ENCODE assay signal across 8 mouse cellular contexts in the genomic region with DNA sequence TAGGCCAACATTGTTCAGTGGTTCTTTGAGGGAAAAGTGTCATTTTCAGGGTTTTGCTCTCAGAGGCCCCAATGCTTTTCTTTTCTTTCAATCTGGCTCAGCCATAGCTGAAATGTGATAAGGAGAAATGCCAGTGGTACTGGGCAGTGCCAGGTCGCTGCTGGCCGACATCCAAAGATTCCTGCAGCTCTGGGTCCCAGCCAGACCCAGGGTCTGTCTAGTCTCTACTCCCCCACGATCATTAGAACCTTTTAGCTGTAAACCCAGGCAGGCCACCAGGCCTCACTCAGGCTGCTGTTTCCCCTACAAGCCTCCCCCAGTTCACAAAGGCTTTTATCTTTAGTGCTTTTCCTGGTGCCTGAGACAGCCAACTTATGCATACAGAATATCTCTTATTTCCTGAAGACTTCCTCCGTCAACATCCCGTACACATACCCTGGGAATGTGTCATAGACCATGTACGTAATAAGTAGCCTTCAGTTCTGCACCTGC. TPM values are rescaled to one million over a fixed set of nuclear protein-coding genes. Genes with fewer than 3 reads are reported as not detected.
DNase-seq lines count a peak whose midpoint lies in the region; ATAC-seq and TF ChIP-seq lines count a peak whose summit lies in the region.

No protein-coding gene starts in this region.

- DNase-seq in layer of hippocampus, adult 2 months (ENCODE audit: low spot score in 2 of 2), result no peak
- DNase-seq in layer of hippocampus, adult 8-10 months (ENCODE audit: low spot score in 2 of 2), result no peak
- peak; percentile 81 for DNase-seq in adrenal gland, postnatal 14 days
- DNase-seq in midbrain, postnatal 0 days (ENCODE audit: low spot score), result peak; percentile 65
- DNase-seq in thymus, postnatal 25 days, result no peak

- H3K4me2 ChIP-seq in forebrain, embryonic 13.5 days, result no peak overlapping the region
- no peak overlapping the region for H3K4me2 ChIP-seq in intestine, embryonic 15.5 days (replicated peaks)
- H3K4me2 ChIP-seq in midbrain, postnatal 0 days (ENCODE audit: low read depth, low read length, poor library complexity, severe bottlenecking), result no peak overlapping the region

- H3K9ac ChIP-seq in forebrain, embryonic 13.5 days, result no peak overlapping the region
- H3K9ac ChIP-seq in intestine, embryonic 15.5 days, result no peak overlapping the region
- no peak overlapping the region for H3K9ac ChIP-seq in midbrain, postnatal 0 days (replicated peaks; ENCODE audit: low read length, poor library complexity, severe bottlenecking)

- H3K4me1 ChIP-seq in forebrain, embryonic 13.5 days, result peaks cover 60% of the 10 kb centered on the region
- peaks cover 37% of the 10 kb centered on the region for H3K4me1 ChIP-seq in intestine, embryonic 15.5 days (replicated peaks)
- peaks cover 6% of the 10 kb centered on the region; the same call in 1 of the 2 replicates for H3K4me1 ChIP-seq in midbrain, postnatal 0 days (ENCODE audit: insufficient read depth, low read length)

- no peaks in the 10 kb centered on the region for H3K27me3 ChIP-seq in forebrain, embryonic 13.5 days
- no peaks in the 10 kb centered on the region for H3K27me3 ChIP-seq in intestine, embryonic 15.5 days (replicated peaks)
- no peaks in the 10 kb centered on the region for H3K27me3 ChIP-seq in midbrain, postnatal 0 days (ENCODE audit: insufficient read depth, low read length)

- H3K36me3 ChIP-seq in forebrain, embryonic 13.5 days (ENCODE audit: poor library complexity, severe bottlenecking), result peaks cover 20% of the 10 kb centered on the region
- H3K36me3 ChIP-seq in intestine, embryonic 15.5 days, result no peaks in the 10 kb centered on the region
- H3K36me3 ChIP-seq in midbrain, postnatal 0 days (ENCODE audit: insufficient read depth, low read length), result no peaks in the 10 kb centered on the region

- TF ChIP-seq CTCF in layer of hippocampus, adult 2 months (conservative IDR thresholded peaks at IDR 0.05), result no peak
- TF ChIP-seq CTCF in midbrain, postnatal 0 days (IDR thresholded peaks at IDR 0.05), result no peak

- WGBS in forebrain, embryonic 13.5 days, result 70% methylated on average over 6 of the region's 6 CpGs
- WGBS in intestine, embryonic 15.5 days, result 47% methylated on average over 6 of the region's 6 CpGs
- WGBS in midbrain, postnatal 0 days, result 66% methylated on average over 6 of the region's 6 CpGs

- H3K9me3 ChIP-seq in forebrain, embryonic 13.5 days (replicated peaks), result no peaks in the 10 kb centered on the region
- H3K9me3 ChIP-seq in intestine, embryonic 15.5 days, result no peaks in the 10 kb centered on the region
- no peaks in the 10 kb centered on the region for H3K9me3 ChIP-seq in midbrain, postnatal 0 days (ENCODE audit: low read length)

- ATAC-seq in forebrain, embryonic 13.5 days, result peak; percentile 49
- no peak for ATAC-seq in intestine, embryonic 15.5 days
- no peak for ATAC-seq in midbrain, postnatal 0 days (ENCODE audit: low FRiP score)
- ATAC-seq in erythroid progenitor cell, adult 5-6 weeks (replicated peaks; ENCODE audit: low FRiP score, poor library complexity, severe bottlenecking), result no peak

- no peak overlapping the region for H3K4me3 ChIP-seq in layer of hippocampus, adult 2 months
- no peak overlapping the region for H3K4me3 ChIP-seq in forebrain, embryonic 13.5 days
- no peak overlapping the region for H3K4me3 ChIP-seq in intestine, embryonic 15.5 days (replicated peaks)
- H3K4me3 ChIP-seq in midbrain, postnatal 0 days (ENCODE audit: low read depth, low read length), result no peak overlapping the region

- H3K27ac ChIP-seq in layer of hippocampus, adult 2 months, result peak overlapping the region; percentile 51; the same call in 1 of the 2 replicates
- peak overlapping the region; percentile 68 for H3K27ac ChIP-seq in forebrain, embryonic 13.5 days
- H3K27ac ChIP-seq in intestine, embryonic 15.5 days, result peak overlapping the region; percentile 48
- no peak overlapping the region for H3K27ac ChIP-seq in midbrain, postnatal 0 days (ENCODE audit: low read depth, low read length)

RNA-seq across cellular contexts. Expression of a gene that starts 26.4 kb away (rescaled TPM):
- total RNA-seq in layer of hippocampus, adult 2 months (2021), result under 1 TPM; 0.29 to 0.44 TPM
- total RNA-seq in layer of hippocampus, adult 8-10 months (2022), result under 1 TPM in 3 of 4 experiments, not detected in 1; 0.20 to 0.34 (median 0.23) TPM
- 18.4 and 25.7 TPM in 2 replicates for total RNA-seq in adrenal gland, postnatal 14 days (2021)
- 0.22 and 0.39 TPM in 2 replicates for polyA plus RNA-seq in forebrain, embryonic 13.5 days (2015; fragmentation: Nextera tagmentation; extraction: Ambion mirVana)
- polyA plus RNA-seq in intestine, embryonic 15.5 days (2015; fragmentation: Nextera tagmentation; extraction: Ambion mirVana), result 1.3 and 2.0 TPM in 2 replicates
- 0.11 and 0.28 TPM in 2 replicates for total RNA-seq in midbrain, postnatal 0 days (2014; rRNA removed)
- 0.10 TPM in 1 of 2 replicates, not detected in the other for polyA plus RNA-seq in midbrain, postnatal 0 days (2015; fragmentation: Nextera tagmentation; extraction: Ambion mirVana)
- not detected in 2 replicates for total RNA-seq in erythroid progenitor cell, adult 5-6 weeks (2015; ENCODE audit: low replicate concordance)
- total RNA-seq in erythroid progenitor cell, adult 5-6 weeks (2017; ENCODE audit: low replicate concordance), result not detected in 2 replicates

RNA-seq across cellular contexts. Expression of a gene that starts 42.8 kb away (rescaled TPM):
- total RNA-seq in layer of hippocampus, adult 2 months (2021), result 10 to 100 TPM; 31.1 to 33.9 TPM
- 10 to 100 TPM; 30.2 to 32.4 (median 30.9) TPM for total RNA-seq in layer of hippocampus, adult 8-10 months (2022)
- 53.8 and 54.1 TPM in 2 replicates for total RNA-seq in adrenal gland, postnatal 14 days (2021)
- polyA plus RNA-seq in forebrain, embryonic 13.5 days (2015; fragmentation: Nextera tagmentation; extraction: Ambion mirVana), result 18.3 and 19.5 TPM in 2 replicates
- polyA plus RNA-seq in intestine, embryonic 15.5 days (2015; fragmentation: Nextera tagmentation; extraction: Ambion mirVana), result 20.5 and 22.1 TPM in 2 replicates
- 23.6 and 32.1 TPM in 2 replicates for total RNA-seq in midbrain, postnatal 0 days (2014; rRNA removed)
- 16.7 and 17.1 TPM in 2 replicates for polyA plus RNA-seq in midbrain, postnatal 0 days (2015; fragmentation: Nextera tagmentation; extraction: Ambion mirVana)
- 2.9 and 5.4 TPM in 2 replicates for total RNA-seq in erythroid progenitor cell, adult 5-6 weeks (2015; ENCODE audit: low replicate concordance)
- 1.9 and 4.2 TPM in 2 replicates for total RNA-seq in erythroid progenitor cell, adult 5-6 weeks (2017; ENCODE audit: low replicate concordance)

Comparison
In these comparisons a context has a peak if more than half of its experiments do, and no peak if none do; other contexts are left out.
1. DNase-seq: peak in adrenal gland, postnatal 14 days (single experiment) and midbrain, postnatal 0 days (single experiment); none in layer of hippocampus, adult 2 months (0 of 2), layer of hippocampus, adult 8-10 months (0 of 2) and thymus, postnatal 25 days (single experiment).
2. RNA of a gene that starts 26.4 kb away (total RNA-seq): 18.4 to 25.7 TPM in adrenal gland, postnatal 14 days; 0.29 to 0.44 TPM in layer of hippocampus, adult 2 months, 0.20 to 0.34 TPM in layer of hippocampus, adult 8-10 months, 0.11 to 0.28 TPM in midbrain, postnatal 0 days and not detected in erythroid progenitor cell, adult 5-6 weeks; every median in the first group is over 10 times any median in the second.